Mouse (Mus musculus): ENCODE data around the gene Gpatch4. TPM values are rescaled to one million over a fixed set of nuclear protein-coding genes. Genes with fewer than 3 reads are reported as not detected.
A peak's percentile ranks its signal among the peaks of the same experiment; 100 is the strongest.

Gpatch4 gene
- polyA plus RNA-seq, 1 experiment = 5.0 TPM

GRCm38 (mm10) chr3:88068386-88068785, 25.5 kb downstream of the Gpatch4 start:
- WGBS = 59% methylated on average over 2 of the region's 2 CpGs
- no peaks in the 10 kb centered on the region; the same call in 1 of the 2 replicates for H3K27me3 ChIP-seq (ENCODE audit: control insufficient read depth, insufficient read depth, low read length)
- TF ChIP-seq CTCF (IDR thresholded peaks at IDR 0.05; ENCODE audit: extremely low read depth, insufficient read depth, insufficient read length, insufficient replicate concordance) (no peak), POLR2A (IDR thresholded peaks at IDR 0.05; ENCODE audit: low read depth, low read length) (no peak)
- H3K4me3 ChIP-seq (ENCODE audit: extremely low read depth, insufficient read depth, insufficient read length) = no peak overlapping the region
- no peaks in the 10 kb centered on the region for H3K36me3 ChIP-seq (ENCODE audit: control insufficient read depth, insufficient read depth, low read length)
- H3K4me1 ChIP-seq (ENCODE audit: control insufficient read depth, insufficient read depth, insufficient read length) = no peaks in the 10 kb centered on the region
- no peak for DNase-seq (ENCODE audit: low read depth in 1 of 2, low spot score in 2 of 2)
- no peak overlapping the region for H3K27ac ChIP-seq (ENCODE audit: insufficient read depth, low read length)

GRCm38 (mm10) chr3:88071783-88072182, 28.9 kb downstream of the Gpatch4 start:
- Histone ChIP-seq H3K27me3 (ENCODE audit: control insufficient read depth, insufficient read depth, low read length) (no peaks in the 10 kb centered on the region; the same call in 1 of the 2 replicates), H3K4me1 (ENCODE audit: control insufficient read depth, insufficient read depth, insufficient read length) (no peaks in the 10 kb centered on the region), H3K4me3 (ENCODE audit: extremely low read depth, insufficient read depth, insufficient read length) (no peak overlapping the region), H3K36me3 (ENCODE audit: control insufficient read depth, insufficient read depth, low read length) (no peaks in the 10 kb centered on the region), H3K27ac (ENCODE audit: insufficient read depth, low read length) (no peak overlapping the region)
- 2% methylated on average over 5 of the region's 5 CpGs for WGBS
- DNase-seq (ENCODE audit: low read depth in 1 of 2, low spot score in 2 of 2) = peak; percentile 51 to 80
- TF ChIP-seq CTCF (IDR thresholded peaks at IDR 0.05; ENCODE audit: extremely low read depth, insufficient read depth, insufficient read length, insufficient replicate concordance) (peak; percentile 90; the same call in 1 of the 2 replicates), POLR2A (IDR thresholded peaks at IDR 0.05; ENCODE audit: low read depth, low read length) (no peak)

GRCm38 (mm10) chr3:88073631-88074030, 30.7 kb downstream of the Gpatch4 start:
- no peaks in the 10 kb centered on the region for H3K4me1 ChIP-seq (ENCODE audit: control insufficient read depth, insufficient read depth, insufficient read length)
- DNase-seq (ENCODE audit: low read depth in 1 of 2, low spot score in 2 of 2) = no peak
- no peak overlapping the region for H3K27ac ChIP-seq (ENCODE audit: insufficient read depth, low read length)
- H3K4me3 ChIP-seq (ENCODE audit: extremely low read depth, insufficient read depth, insufficient read length) = no peak overlapping the region
- H3K27me3 ChIP-seq (ENCODE audit: control insufficient read depth, insufficient read depth, low read length) = no peaks in the 10 kb centered on the region
- 70% methylated on average over 2 of the region's 2 CpGs for WGBS
- H3K36me3 ChIP-seq (ENCODE audit: control insufficient read depth, insufficient read depth, low read length) = no peaks in the 10 kb centered on the region
- no peak for TF ChIP-seq POLR2A (IDR thresholded peaks at IDR 0.05; ENCODE audit: low read depth, low read length)
- no peak for TF ChIP-seq CTCF (IDR thresholded peaks at IDR 0.05; ENCODE audit: extremely low read depth, insufficient read depth, insufficient read length, insufficient replicate concordance)

GRCm38 (mm10) chr3:88074351-88074750, 31.4 kb downstream of the Gpatch4 start:
- no peaks in the 10 kb centered on the region for H3K27me3 ChIP-seq (ENCODE audit: control insufficient read depth, insufficient read depth, low read length)
- no peak overlapping the region for H3K4me3 ChIP-seq (ENCODE audit: extremely low read depth, insufficient read depth, insufficient read length)
- H3K36me3 ChIP-seq (ENCODE audit: control insufficient read depth, insufficient read depth, low read length) = no peaks in the 10 kb centered on the region
- 83% methylated on average over 2 of the region's 2 CpGs for WGBS
- no peaks in the 10 kb centered on the region for H3K4me1 ChIP-seq (ENCODE audit: control insufficient read depth, insufficient read depth, insufficient read length)
- no peak for DNase-seq (ENCODE audit: low read depth in 1 of 2, low spot score in 2 of 2)
- no peak for TF ChIP-seq CTCF (IDR thresholded peaks at IDR 0.05; ENCODE audit: extremely low read depth, insufficient read depth, insufficient read length, insufficient replicate concordance)
- no peak for TF ChIP-seq POLR2A (IDR thresholded peaks at IDR 0.05; ENCODE audit: low read depth, low read length)
- no peak overlapping the region for H3K27ac ChIP-seq (ENCODE audit: insufficient read depth, low read length)

GRCm38 (mm10) chr3:88074766-88075165, 31.9 kb downstream of the Gpatch4 start:
- 80% methylated on average over 8 of the region's 8 CpGs for WGBS
- Histone ChIP-seq H3K27me3 (ENCODE audit: control insufficient read depth, insufficient read depth, low read length) (no peaks in the 10 kb centered on the region), H3K36me3 (ENCODE audit: control insufficient read depth, insufficient read depth, low read length) (no peaks in the 10 kb centered on the region), H3K4me3 (ENCODE audit: extremely low read depth, insufficient read depth, insufficient read length) (no peak overlapping the region), H3K27ac (ENCODE audit: insufficient read depth, low read length) (no peak overlapping the region), H3K4me1 (ENCODE audit: control insufficient read depth, insufficient read depth, insufficient read length) (no peaks in the 10 kb centered on the region)
- no peak for DNase-seq (ENCODE audit: low read depth in 1 of 2, low spot score in 2 of 2)
- TF ChIP-seq POLR2A (IDR thresholded peaks at IDR 0.05; ENCODE audit: low read depth, low read length) (no peak), CTCF (IDR thresholded peaks at IDR 0.05; ENCODE audit: extremely low read depth, insufficient read depth, insufficient read length, insufficient replicate concordance) (no peak)

GRCm38 (mm10) chr3:88077441-88077840, 34.5 kb downstream of the Gpatch4 start:
- no peaks in the 10 kb centered on the region for H3K36me3 ChIP-seq (ENCODE audit: control insufficient read depth, insufficient read depth, low read length)
- H3K27me3 ChIP-seq (ENCODE audit: control insufficient read depth, insufficient read depth, low read length) = no peaks in the 10 kb centered on the region
- WGBS = 53% methylated on average over 8 of the region's 8 CpGs
- DNase-seq (ENCODE audit: low read depth in 1 of 2, low spot score in 2 of 2) = no peak
- H3K27ac ChIP-seq (ENCODE audit: insufficient read depth, low read length) = no peak overlapping the region
- no peak for TF ChIP-seq CTCF (IDR thresholded peaks at IDR 0.05; ENCODE audit: extremely low read depth, insufficient read depth, insufficient read length, insufficient replicate concordance)
- no peak for TF ChIP-seq POLR2A (IDR thresholded peaks at IDR 0.05; ENCODE audit: low read depth, low read length)
- H3K4me3 ChIP-seq (ENCODE audit: extremely low read depth, insufficient read depth, insufficient read length) = no peak overlapping the region
- H3K4me1 ChIP-seq (ENCODE audit: control insufficient read depth, insufficient read depth, insufficient read length) = no peaks in the 10 kb centered on the region; the same call in 1 of the 2 replicates

- no peaks in the 10 kb centered on the region for H3K36me3 ChIP-seq (ENCODE audit: control insufficient read depth, insufficient read depth, low read length)
- no peaks in the 10 kb centered on the region for H3K27me3 ChIP-seq (ENCODE audit: control insufficient read depth, insufficient read depth, low read length)
- no peak within 1 kb of the TSS for H3K27ac ChIP-seq (ENCODE audit: insufficient read depth, low read length)
- H3K4me1 ChIP-seq (ENCODE audit: control insufficient read depth, insufficient read depth, insufficient read length) = no peaks in the 10 kb centered on the region; the same call in 1 of the 2 replicates
- no peak for DNase-seq (ENCODE audit: low read depth in 1 of 2, low spot score in 2 of 2)
- H3K4me3 ChIP-seq (ENCODE audit: extremely low read depth, insufficient read depth, insufficient read length) = no peak within 1 kb of the TSS
- TF ChIP-seq POLR2A (IDR thresholded peaks at IDR 0.05; ENCODE audit: low read depth, low read length) = no peak
- no peak for TF ChIP-seq CTCF (IDR thresholded peaks at IDR 0.05; ENCODE audit: extremely low read depth, insufficient read depth, insufficient read length, insufficient replicate concordance)
- 91% methylated on average over 4 of the region's 4 CpGs for WGBS
These were observed 35.3 kb downstream of the Gpatch4 start, which contains the start of gene Ttc24 for GRCm38 (mm10) chr3:88078204-88078603. Gene Ttc24, minus strand, starts transcription at chr3:88078304.
